Mouse (Mus musculus) hindbrain, embryonic 12.5 days (tissue): ENCODE results near the gene Smarcd3. TPM values are rescaled to one million over a fixed set of nuclear protein-coding genes. Genes with fewer than 3 reads are reported as not detected.

Experiments
- ATAC-seq: fragments of 200-750 bp; cut with Nextera tagmentation; 2 replicates; pipeline ENCODE4 v1.8.0; 2017; ENCODE audit warnings: moderate TSS enrichment; ENCODE audit not compliant: low FRiP score
- H3K27ac ChIP-seq: fragments of 300-500 bp; sonication (generic); 2 replicates; pipeline ENCODE4 v1.5.1; 2016; ENCODE audit warnings: mild to moderate bottlenecking
- H3K27me3 ChIP-seq: fragments of 300-500 bp; sonication (generic); 2 replicates; pipeline ENCODE4 v1.6.1; 2016; ENCODE audit warnings: mild to moderate bottlenecking
- H3K36me3 ChIP-seq: fragments of 300-500 bp; sonication (generic); 2 replicates; pipeline ENCODE4 v1.6.1; 2016; ENCODE audit warnings: mild to moderate bottlenecking
- H3K4me1 ChIP-seq: fragments of 300-500 bp; sonication (generic); 2 replicates; pipeline ENCODE4 v1.6.1; 2016
- H3K4me2 ChIP-seq: fragments of 300-500 bp; sonication (generic); replicated peaks from 2 replicates; pipeline ENCODE4 v1.6.1; 2016; ENCODE audit warnings: mild to moderate bottlenecking
- H3K4me3 ChIP-seq: fragments of 300-500 bp; sonication (generic); 2 replicates; pipeline ENCODE4 v1.5.1; 2016; ENCODE audit warnings: mild to moderate bottlenecking
- H3K9ac ChIP-seq: fragments of 300-500 bp; sonication (generic); 2 replicates; pipeline ENCODE4 v1.6.1; 2016; ENCODE audit warnings: mild to moderate bottlenecking, moderate library complexity
- H3K9me3 ChIP-seq: fragments of 300-500 bp; sonication (generic); replicated peaks from 2 replicates; pipeline ENCODE4 v1.6.1; 2016; ENCODE audit warnings: mild to moderate bottlenecking
- WGBS: fragments of 180-500 bp; shearing (Covaris S2); methylation state at CpG from one replicate; pipeline ENCODE4 v1.1.7; 2016; 5-methylcytosine and 5-hydroxymethylcytosine counted together
- polyA plus RNA-seq: library from polyadenylated mRNA; unstranded; fragments of >200 nt; fragmentation: Nextera tagmentation; extraction: Ambion mirVana; gene quantifications from 2 replicates; pipeline ENCODE4 v1.2.1, GENCODE M21; 2016

Gene Smarcd3
- polyA plus RNA-seq, 1 experiment from 2014 or later: 78.4 TPM

- Histone ChIP-seq H3K9me3 (no peaks in the 10 kb centered on the region), H3K27me3 (no peaks in the 10 kb centered on the region), H3K27ac (no peak overlapping the region), H3K4me1 (peaks cover 9% of the 10 kb centered on the region), H3K4me3 (no peak overlapping the region), H3K36me3 (no peaks in the 10 kb centered on the region), H3K4me2 (no peak overlapping the region), H3K9ac (no peak overlapping the region)
- WGBS: 72% methylated on average over 6 of the region's 6 CpGs
- ATAC-seq: no peak
These were observed 14.9 kb upstream of the Smarcd3 start for GRCm38 (mm10) chr5:24639081-24639480.

GRCm38 (mm10) chr5:24638131-24638530 is 13.9 kb upstream of the Smarcd3 start:
- Histone ChIP-seq H3K27ac (no peak overlapping the region), H3K4me1 (peaks cover 9% of the 10 kb centered on the region), H3K4me3 (no peak overlapping the region), H3K9ac (no peak overlapping the region), H3K9me3 (no peaks in the 10 kb centered on the region), H3K27me3 (no peaks in the 10 kb centered on the region), H3K4me2 (no peak overlapping the region), H3K36me3 (no peaks in the 10 kb centered on the region)
- 60% methylated on average over 6 of the region's 6 CpGs for WGBS
- no peak for ATAC-seq

- Histone ChIP-seq H3K4me3 (no peak overlapping the region), H3K4me1 (peaks cover 9% of the 10 kb centered on the region), H3K27me3 (no peaks in the 10 kb centered on the region), H3K9me3 (no peaks in the 10 kb centered on the region), H3K36me3 (no peaks in the 10 kb centered on the region), H3K9ac (no peak overlapping the region), H3K27ac (no peak overlapping the region), H3K4me2 (no peak overlapping the region)
- no peak for ATAC-seq
- 83% methylated on average over 4 of the region's 4 CpGs for WGBS
These were observed 12.8 kb upstream of the Smarcd3 start for GRCm38 (mm10) chr5:24636987-24637386.

- H3K9ac ChIP-seq: no peak overlapping the region
- H3K4me2 ChIP-seq: no peak overlapping the region
- no peaks in the 10 kb centered on the region for H3K27me3 ChIP-seq
- peaks cover 9% of the 10 kb centered on the region for H3K4me1 ChIP-seq
- no peaks in the 10 kb centered on the region for H3K9me3 ChIP-seq
- no peaks in the 10 kb centered on the region for H3K36me3 ChIP-seq
- ATAC-seq: no peak
- H3K4me3 ChIP-seq: no peak overlapping the region
- 53% methylated on average over 6 of the region's 6 CpGs for WGBS
- H3K27ac ChIP-seq: no peak overlapping the region
These were observed 11.4 kb upstream of the Smarcd3 start for GRCm38 (mm10) chr5:24635526-24636141.

DNA sequence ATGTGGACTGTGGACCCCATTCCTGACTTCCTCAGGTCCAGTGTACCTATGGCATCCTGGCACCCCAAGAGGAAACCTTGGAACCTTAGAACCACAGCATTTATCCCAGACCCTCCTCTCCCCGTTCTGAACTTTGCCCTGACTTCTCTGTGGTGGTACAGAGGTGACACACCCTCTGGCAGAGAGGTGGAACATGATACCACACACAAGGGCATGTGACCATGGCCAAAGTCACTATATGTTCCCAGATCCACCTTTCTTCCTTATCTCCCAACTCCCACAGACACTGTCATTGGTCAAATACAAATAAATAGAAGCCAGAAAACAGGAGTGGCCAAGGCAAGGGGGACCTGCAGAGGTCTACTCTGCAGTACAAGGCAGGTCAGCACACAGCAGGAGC is 10.9 kb upstream of the Smarcd3 start:
- WGBS: 41% methylated on average over 1 of the region's 1 CpGs
- no peaks in the 10 kb centered on the region for H3K36me3 ChIP-seq
- H3K4me3 ChIP-seq: no peak overlapping the region
- H3K9ac ChIP-seq: no peak overlapping the region
- no peak overlapping the region for H3K27ac ChIP-seq
- peaks cover 9% of the 10 kb centered on the region for H3K4me1 ChIP-seq
- H3K9me3 ChIP-seq: no peaks in the 10 kb centered on the region
- H3K27me3 ChIP-seq: no peaks in the 10 kb centered on the region
- no peak for ATAC-seq
- H3K4me2 ChIP-seq: no peak overlapping the region

GRCm38 (mm10) chr5:24629712-24630111 is 5.5 kb upstream of the Smarcd3 start:
- WGBS: 75% methylated on average over 3 of the region's 3 CpGs
- no peak for ATAC-seq
- Histone ChIP-seq H3K4me2 (no peak overlapping the region), H3K4me3 (no peak overlapping the region), H3K27ac (no peak overlapping the region), H3K9me3 (no peaks in the 10 kb centered on the region), H3K27me3 (0 out of 2 replicates have a peak, but pooled peaks cover 6% of the 10 kb centered on the region), H3K36me3 (no peaks in the 10 kb centered on the region), H3K4me1 (peaks cover 4% of the 10 kb centered on the region; the same call in 1 of the 2 replicates), H3K9ac (no peak overlapping the region)

GRCm38 (mm10) chr5:24624822-24625120 is 560 bp upstream of the Smarcd3 start:
- Histone ChIP-seq H3K4me3 (peak overlapping the region; percentile 62), H3K4me1 (peaks cover 18% of the 10 kb centered on the region), H3K27ac (no peak overlapping the region), H3K4me2 (peak overlapping the region; percentile 89), H3K9me3 (no peaks in the 10 kb centered on the region), H3K27me3 (peaks cover 33% of the 10 kb centered on the region), H3K36me3 (no peaks in the 10 kb centered on the region), H3K9ac (peak overlapping the region; percentile 84)
- 38% methylated on average over 4 of the region's 4 CpGs for WGBS
- ATAC-seq: 0 out of 2 replicates have a peak, but pooled peaks have one; percentile 14

GRCm38 (mm10) chr5:24623041-24623985 is 898 bp downstream of the Smarcd3 start:
- H3K4me3 ChIP-seq: peak overlapping the region; percentile 62
- H3K4me1 ChIP-seq: peaks cover 18% of the 10 kb centered on the region
- no peak for ATAC-seq
- no peak overlapping the region for H3K27ac ChIP-seq
- H3K9ac ChIP-seq: peak overlapping the region; percentile 84
- 51% methylated on average over 8 of the region's 8 CpGs for WGBS
- H3K9me3 ChIP-seq: no peaks in the 10 kb centered on the region
- H3K4me2 ChIP-seq: peak overlapping the region; percentile 89
- no peaks in the 10 kb centered on the region for H3K36me3 ChIP-seq
- H3K27me3 ChIP-seq: peaks cover 33% of the 10 kb centered on the region

DNA sequence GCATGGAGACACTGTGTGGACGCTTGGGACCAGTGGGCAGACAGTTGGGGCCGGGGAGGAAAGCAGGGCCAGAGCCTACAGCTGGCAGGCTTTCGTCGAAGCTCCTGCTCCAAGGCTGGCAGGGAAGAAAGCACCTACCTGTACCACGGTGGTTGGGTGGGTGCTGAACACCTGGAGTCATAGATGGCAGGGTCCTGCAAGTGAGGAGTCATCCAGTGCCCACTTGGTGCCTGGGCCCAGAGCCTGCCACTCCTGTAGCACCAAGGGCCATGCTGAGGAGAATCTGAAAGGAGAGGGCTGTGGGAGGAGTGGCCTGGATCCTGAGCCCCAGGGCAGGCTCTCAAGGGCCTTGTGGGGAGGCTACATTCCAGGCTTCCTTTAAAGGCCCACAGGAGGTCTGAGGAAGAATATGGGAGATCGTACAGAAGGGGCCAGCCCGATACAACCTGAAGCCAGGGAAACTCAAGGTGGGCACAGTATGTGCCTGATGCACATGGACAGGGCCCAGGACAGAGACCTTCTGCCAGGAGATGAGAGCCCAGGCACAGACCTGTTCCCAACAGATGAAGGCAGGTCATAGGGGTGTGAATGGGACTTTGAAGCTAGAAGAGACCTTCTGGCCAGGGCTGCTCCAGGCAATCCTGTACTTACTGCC is 1.7 kb downstream of the Smarcd3 start:
- 69% methylated on average over 7 of the region's 7 CpGs for WGBS
- Histone ChIP-seq H3K9ac (no peak overlapping the region), H3K27ac (no peak overlapping the region), H3K9me3 (no peaks in the 10 kb centered on the region), H3K4me3 (no peak overlapping the region), H3K4me1 (peaks cover 18% of the 10 kb centered on the region), H3K4me2 (no peak overlapping the region), H3K36me3 (no peaks in the 10 kb centered on the region), H3K27me3 (peaks cover 33% of the 10 kb centered on the region)
- no peak for ATAC-seq

GRCm38 (mm10) chr5:24620626-24621025 is 3.6 kb downstream of the Smarcd3 start:
- no peaks in the 10 kb centered on the region for H3K36me3 ChIP-seq
- H3K27me3 ChIP-seq: peaks cover 30% of the 10 kb centered on the region
- no peak for ATAC-seq
- no peak overlapping the region for H3K9ac ChIP-seq
- no peak overlapping the region for H3K27ac ChIP-seq
- H3K4me3 ChIP-seq: no peak overlapping the region
- H3K9me3 ChIP-seq: no peaks in the 10 kb centered on the region
- peaks cover 18% of the 10 kb centered on the region for H3K4me1 ChIP-seq
- no peak overlapping the region for H3K4me2 ChIP-seq
- 70% methylated on average over 8 of the region's 8 CpGs for WGBS

DNA sequence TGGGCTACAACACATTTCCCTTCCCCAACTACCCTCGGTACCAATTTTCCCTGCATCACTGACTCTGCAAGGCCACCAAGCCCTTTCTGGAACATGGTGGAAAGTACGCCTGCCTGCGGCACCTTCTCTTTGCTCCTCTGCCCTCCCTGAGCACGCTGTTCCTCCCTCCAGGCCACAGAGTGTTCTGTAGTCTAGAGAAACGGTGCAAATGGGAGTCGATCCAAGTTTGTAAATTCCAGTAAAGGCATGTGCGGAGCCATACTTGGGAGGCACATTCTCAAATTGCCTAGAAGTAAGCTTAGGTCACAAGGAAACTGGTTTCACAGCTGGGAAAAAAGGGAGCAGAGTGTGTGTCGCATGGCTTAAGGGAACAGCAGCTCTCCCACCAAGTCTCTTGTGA is 4.1 kb downstream of the Smarcd3 start:
- 80% methylated on average over 8 of the region's 8 CpGs for WGBS
- Histone ChIP-seq H3K4me1 (peaks cover 18% of the 10 kb centered on the region), H3K9ac (no peak overlapping the region), H3K9me3 (no peaks in the 10 kb centered on the region), H3K4me2 (no peak overlapping the region), H3K27me3 (peaks cover 27% of the 10 kb centered on the region), H3K27ac (no peak overlapping the region), H3K4me3 (no peak overlapping the region), H3K36me3 (no peaks in the 10 kb centered on the region)
- no peak for ATAC-seq

DNA sequence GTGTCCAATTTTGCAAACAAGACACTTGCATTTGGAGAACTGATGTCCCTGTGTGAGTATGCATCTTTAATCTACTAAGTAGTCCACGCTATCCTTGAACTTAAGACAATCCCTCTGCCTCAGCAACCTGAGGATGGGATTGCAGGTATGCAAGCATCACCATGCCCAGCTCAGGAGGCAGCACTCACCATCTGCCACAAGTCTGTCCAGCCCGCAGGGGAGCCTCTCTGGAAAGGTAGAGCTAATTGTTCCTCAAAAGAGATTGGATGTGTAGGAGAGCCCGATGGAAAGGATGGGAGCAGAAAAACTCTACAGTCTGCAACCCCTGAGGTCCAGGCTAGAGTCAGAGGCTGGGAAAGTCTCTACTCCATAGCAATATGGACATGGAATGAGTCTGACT is 5.3 kb downstream of the Smarcd3 start:
- no peak overlapping the region for H3K27ac ChIP-seq
- ATAC-seq: no peak
- 78% methylated on average over 3 of the region's 3 CpGs for WGBS

More for the DNA sequence above, 5.3 kb downstream of the Smarcd3 start:
- Histone ChIP-seq H3K9ac (no peak overlapping the region), H3K4me2 (no peak overlapping the region), H3K9me3 (no peaks in the 10 kb centered on the region), H3K36me3 (no peaks in the 10 kb centered on the region), H3K4me3 (no peak overlapping the region), H3K27me3 (peaks cover 25% of the 10 kb centered on the region), H3K4me1 (peaks cover 6% of the 10 kb centered on the region)
